Mouse (Mus musculus) left cerebral cortex, adult 9 months (tissue): ENCODE data around the gene Apbb2.
A peak's percentile ranks its signal among the peaks of the same experiment; 100 is the strongest.

Experiments used
- DNase-seq, 2 experiments: peaks; one replicate each; pipeline ENCODE4 v3.0.0; 2022; ENCODE audit warnings: low spot score in 2 of 2

Apbb2 gene

GRCm38 (mm10) chr5:66415700-66416543, 202.7 kb downstream of the Apbb2 start:
- no peak for DNase-seq

GRCm38 (mm10) chr5:66415033-66415697, 203.4 kb downstream of the Apbb2 start:
- no peak for DNase-seq

DNA sequence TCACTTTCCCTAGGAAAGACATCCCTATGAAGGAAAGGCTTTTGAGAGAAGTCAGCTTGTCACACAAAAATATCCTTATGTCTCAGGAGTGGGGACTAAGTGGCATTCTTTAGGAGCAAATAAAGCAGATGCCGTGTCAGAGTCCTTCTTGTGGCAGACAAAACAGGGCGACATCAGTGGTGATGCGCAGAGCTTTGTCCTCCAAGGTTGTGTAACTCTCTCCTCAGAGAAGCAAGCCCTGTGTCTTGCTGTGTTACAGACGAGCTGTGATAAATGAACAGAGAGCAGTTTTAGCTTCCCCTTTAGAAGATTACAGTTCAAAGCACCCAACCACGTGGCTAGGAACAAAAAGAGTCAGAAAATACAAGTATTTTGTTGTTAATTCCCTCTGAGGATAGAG, 205.2 kb downstream of the Apbb2 start:
- DNase-seq, result no peak

- DNase-seq, result peak in 1 of 2 experiments; percentile 47
These were observed 205.8 kb downstream of the Apbb2 start for GRCm38 (mm10) chr5:66412821-66413220.

GRCm38 (mm10) chr5:66408546-66408945, 210.0 kb downstream of the Apbb2 start:
- DNase-seq, result no peak

- DNase-seq, result no peak
These were observed 210.6 kb downstream of the Apbb2 start for GRCm38 (mm10) chr5:66407948-66408347.

DNA sequence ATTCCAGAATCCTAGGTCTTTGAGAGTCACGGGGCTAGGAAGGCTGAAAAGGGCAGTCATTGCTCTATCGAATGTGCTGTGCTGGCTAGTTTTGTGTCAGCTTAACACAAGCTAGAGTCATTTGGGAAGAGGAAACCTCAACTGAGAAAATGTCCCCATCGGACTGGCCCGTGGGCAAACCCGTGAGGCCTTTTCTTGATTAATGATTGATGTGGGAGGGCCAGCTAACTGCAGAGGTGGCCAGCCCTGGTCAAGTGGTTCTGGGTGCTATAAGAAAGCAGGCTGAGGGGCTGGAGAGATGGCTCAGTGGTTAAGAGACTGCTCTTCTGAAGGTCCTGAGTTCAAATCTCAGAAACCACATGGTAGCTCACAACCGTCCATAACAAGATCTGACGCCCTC, 212.2 kb downstream of the Apbb2 start:
- DNase-seq, result no peak

GRCm38 (mm10) chr5:66405731-66406399, 212.7 kb downstream of the Apbb2 start:
- DNase-seq, result no peak

- DNase-seq, result no peak
These were observed 213.3 kb downstream of the Apbb2 start for GRCm38 (mm10) chr5:66405305-66405704.

DNA sequence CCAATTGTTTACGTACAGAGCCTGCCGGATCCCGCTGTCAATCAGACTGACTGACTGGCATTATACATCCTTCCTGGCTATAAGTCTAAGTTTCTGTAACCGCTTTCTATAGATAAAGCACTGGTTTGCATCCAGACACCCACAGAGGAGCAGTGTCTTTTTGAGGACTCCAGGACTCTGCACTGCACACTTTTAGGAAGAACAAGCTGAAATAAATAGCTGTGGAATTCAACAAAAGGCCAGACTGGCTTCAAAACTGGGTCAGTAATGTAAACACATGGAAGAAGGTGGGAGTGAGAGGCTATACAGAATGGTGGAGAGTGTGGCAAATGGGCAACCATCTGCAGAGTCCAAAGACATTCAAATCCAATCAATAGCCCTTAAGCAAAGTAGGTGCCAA, 218.0 kb downstream of the Apbb2 start:
- no peak for DNase-seq

- DNase-seq, result no peak
These were observed 219.3 kb downstream of the Apbb2 start for GRCm38 (mm10) chr5:66399264-66399620.

- no peak for DNase-seq
These were observed 219.9 kb downstream of the Apbb2 start for GRCm38 (mm10) chr5:66398530-66399263.

DNA sequence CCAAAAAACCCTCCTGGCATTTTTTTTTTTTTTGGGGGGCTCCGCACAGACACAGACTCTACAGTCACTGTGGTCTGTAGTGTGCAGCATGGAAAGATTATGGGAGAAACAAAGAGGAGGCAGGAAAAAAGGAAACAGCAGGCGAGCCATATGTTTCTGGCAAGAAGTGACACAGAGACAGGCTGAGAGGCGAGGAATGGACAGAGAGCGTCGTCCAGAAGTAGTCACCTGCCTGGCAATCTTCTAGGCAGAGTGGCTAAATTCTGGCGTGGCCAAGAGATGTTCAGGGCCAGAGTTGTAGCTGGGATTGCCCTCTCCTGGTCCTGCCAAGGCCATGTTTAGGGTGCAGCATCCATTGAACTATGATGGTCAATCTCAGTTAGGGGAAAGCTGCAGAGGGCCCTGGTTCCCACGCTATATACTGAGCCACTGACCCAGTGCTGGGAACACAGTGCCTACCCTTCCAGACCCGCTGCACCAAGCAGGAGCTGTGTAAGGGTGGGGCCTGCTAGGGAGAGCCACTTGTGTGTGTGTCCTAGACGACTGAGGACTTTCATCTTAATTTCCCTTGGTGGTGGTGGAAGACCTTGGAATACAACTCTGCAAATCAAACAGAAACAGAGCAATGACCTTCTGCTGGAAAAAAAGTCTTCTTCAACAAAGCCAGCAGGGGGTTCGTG, 224.7 kb downstream of the Apbb2 start:
- DNase-seq, result no peak

- peak in 1 of 2 experiments; percentile 37 for DNase-seq
These were observed 225.6 kb downstream of the Apbb2 start for GRCm38 (mm10) chr5:66392861-66393529.

DNA sequence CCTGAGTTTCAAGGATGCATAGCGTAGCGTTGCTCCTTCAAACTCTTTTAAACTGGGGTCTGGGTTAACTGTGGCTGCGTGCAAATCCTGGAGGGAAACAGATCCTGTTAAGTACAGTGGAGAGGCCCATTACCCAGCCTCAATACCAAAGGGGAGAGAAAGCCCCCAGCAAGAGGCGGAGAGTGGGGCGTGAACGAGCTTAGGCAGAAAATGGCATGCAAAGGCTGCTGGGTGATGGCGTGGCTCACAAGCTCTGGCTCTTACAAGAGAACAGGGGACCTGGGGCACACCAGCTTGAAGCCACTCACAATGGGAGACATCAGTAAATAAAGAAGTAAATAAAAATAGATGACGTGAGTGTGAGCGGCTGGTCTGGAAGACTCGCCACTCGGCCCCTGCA, 226.8 kb downstream of the Apbb2 start:
- no peak for DNase-seq

DNA sequence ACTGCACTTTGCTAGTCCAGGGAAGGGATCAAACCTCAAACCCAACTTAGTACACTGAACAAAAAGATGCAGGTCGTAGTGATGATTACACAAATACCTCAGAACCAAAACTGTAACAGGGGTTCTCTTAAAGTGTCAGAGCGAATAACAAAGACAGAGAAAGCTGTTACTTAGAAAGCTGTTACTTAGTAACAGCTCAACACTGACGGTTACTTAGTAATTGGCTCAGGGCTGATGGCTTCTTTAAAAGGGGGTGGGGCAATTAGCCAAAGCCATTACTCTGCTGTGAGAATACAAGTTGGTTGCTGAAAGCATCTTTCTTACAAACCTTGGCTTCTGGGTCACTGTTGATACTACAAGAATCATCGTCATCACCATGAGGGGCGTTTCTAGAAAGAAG, 227.3 kb downstream of the Apbb2 start:
- DNase-seq, result no peak

DNA sequence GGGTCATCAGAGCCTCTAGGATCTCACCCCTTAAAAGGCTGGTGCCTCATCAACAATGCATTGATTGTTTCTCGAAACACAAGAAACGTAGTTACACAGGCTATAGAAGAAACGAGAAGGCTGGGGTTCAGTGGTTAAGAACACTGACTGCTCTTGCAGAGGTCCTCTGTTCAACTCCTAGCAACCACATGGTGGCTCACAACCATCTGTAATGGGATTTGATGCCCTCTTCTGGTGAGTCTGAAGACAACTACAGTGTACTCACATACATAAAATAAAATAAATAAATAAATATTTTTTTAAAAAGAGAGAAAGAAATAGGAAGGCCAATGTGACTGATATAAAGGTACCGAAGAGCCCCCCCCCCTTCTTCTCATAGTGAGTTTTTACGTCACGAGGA, 228.0 kb downstream of the Apbb2 start:
- DNase-seq, result no peak

DNA sequence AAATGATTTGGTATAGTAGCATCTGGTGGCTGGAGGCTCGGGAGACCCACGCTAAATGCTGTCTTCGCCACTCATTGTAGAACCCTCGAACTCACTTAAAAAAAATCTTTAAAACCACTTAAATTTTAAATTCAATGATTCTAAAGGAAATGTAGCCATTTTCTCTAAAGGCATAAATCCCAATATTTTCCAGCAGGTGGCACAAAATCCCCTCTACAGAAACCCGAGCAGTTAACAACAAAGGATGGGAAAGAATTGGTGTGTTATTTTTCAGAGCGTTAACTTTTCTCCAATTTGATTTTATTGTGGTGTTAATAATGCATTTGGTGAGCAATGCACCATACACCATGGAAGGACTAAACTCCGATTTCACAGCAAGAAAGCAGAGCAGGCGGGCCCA, 231.1 kb downstream of the Apbb2 start:
- DNase-seq, result no peak

GRCm38 (mm10) chr5:66385636-66386035, 232.9 kb downstream of the Apbb2 start:
- DNase-seq, result peak in 1 of 2 experiments; percentile 54

DNA sequence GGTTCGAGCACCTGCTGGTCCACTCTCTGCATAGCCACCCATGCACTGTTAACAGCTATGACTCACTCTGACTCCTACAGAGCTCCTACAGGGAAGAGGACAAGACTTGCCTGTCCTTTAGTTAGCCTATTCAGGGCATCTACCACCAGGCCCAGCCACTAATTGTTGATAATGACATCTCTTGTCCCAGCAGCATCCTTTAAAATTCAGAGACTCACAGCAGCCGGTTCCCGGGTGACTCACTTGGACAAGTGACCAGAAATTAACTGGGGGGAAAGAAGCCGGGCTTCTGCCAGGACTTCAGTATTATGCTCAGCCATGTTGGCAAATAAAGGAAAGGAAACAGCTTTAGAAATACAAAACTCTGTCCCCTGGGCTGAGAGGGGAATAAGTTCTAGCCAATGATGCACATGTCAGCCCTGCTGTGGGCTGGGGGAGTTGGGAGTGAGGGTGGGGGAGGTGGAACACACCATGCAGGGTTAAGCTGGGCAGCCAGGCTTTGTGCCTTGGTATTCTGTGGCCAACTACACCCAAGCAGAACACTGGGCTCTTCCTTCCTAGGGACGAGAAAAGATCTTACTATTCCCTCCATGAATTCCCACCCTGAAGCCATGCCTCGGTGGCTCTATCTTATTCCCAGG, 233.7 kb downstream of the Apbb2 start:
- DNase-seq, result no peak
